Mouse (Mus musculus): ENCODE results near the gene Tenm2.

DNA sequence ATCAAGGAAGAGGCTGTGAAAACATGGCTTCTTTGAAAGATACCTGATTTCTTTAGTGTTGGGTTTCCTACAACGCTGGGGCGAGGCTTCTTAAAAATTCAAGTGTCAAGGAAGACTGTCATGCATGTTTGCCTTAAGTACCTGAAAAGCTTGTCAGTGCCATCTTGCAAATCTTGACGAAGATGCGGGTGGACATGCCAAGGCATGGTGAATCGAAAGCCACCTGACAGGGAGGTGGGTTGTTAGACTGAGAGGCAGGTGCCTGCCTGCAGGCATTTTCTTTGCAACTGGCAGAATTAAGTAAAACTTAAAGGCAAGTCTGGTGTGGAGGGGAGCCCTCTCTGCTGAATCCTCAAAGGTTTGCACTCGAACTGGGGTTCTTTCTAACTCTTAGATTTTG is 949.5 kb downstream of the Tenm2 start:
- TF ChIP-seq CTCF (IDR thresholded peaks at IDR 0.05; ENCODE audit: low read depth), result no peak
- TF ChIP-seq EP300 (IDR thresholded peaks at IDR 0.05; ENCODE audit: low read depth), result no peak
